Mouse (Mus musculus) heart, embryonic 16.5 days (tissue): ENCODE results near the gene Gm20388. TPM values are rescaled to one million over a fixed set of nuclear protein-coding genes. Genes with fewer than 3 reads are reported as not detected.

Source experiments
- ATAC-seq: fragments of 200-750 bp; cut with Nextera tagmentation; replicated peaks from 2 replicates; pipeline ENCODE4 v1.8.0; 2017; ENCODE audit warnings: moderate number of reproducible peaks; ENCODE audit not compliant: insufficient read depth, low FRiP score; ENCODE audit errors: extremely low read depth
- H3K27ac ChIP-seq: fragments of 300-500 bp; sonication (generic); 2 replicates; pipeline ENCODE4 v1.5.1; 2014; ENCODE audit warnings: mild to moderate bottlenecking, low read length, control low read depth, moderate library complexity
- H3K27me3 ChIP-seq: fragments of 300-500 bp; sonication (generic); 2 replicates; pipeline ENCODE4 v1.6.1; 2014; ENCODE audit warnings: low read length, mixed read lengths; ENCODE audit not compliant: control insufficient read depth, insufficient read depth
- H3K36me3 ChIP-seq: fragments of 300-500 bp; sonication (generic); 2 replicates; pipeline ENCODE4 v1.6.1; 2014; ENCODE audit not compliant: control insufficient read depth, insufficient read depth
- H3K4me1 ChIP-seq: fragments of 300-500 bp; sonication (generic); 2 replicates; pipeline ENCODE4 v1.6.1; 2014; ENCODE audit warnings: low read length, mixed read lengths; ENCODE audit not compliant: control insufficient read depth, insufficient read depth
- H3K4me2 ChIP-seq: fragments of 300-500 bp; sonication (generic); 2 replicates; pipeline ENCODE4 v1.6.1; 2014; ENCODE audit warnings: low read depth, mild to moderate bottlenecking, control low read depth, low read length
- H3K4me3 ChIP-seq: fragments of 300-500 bp; sonication (generic); 2 replicates; pipeline ENCODE4 v1.5.1; 2014; ENCODE audit warnings: mild to moderate bottlenecking, control low read depth, low read length
- H3K9ac ChIP-seq: fragments of 300-500 bp; sonication (generic); 2 replicates; pipeline ENCODE4 v1.6.1; 2014; ENCODE audit warnings: low read length, control low read depth
- H3K9me3 ChIP-seq: fragments of 300-500 bp; sonication (generic); replicated peaks from 2 replicates; pipeline ENCODE4 v1.6.1; 2016; ENCODE audit warnings: low read length; ENCODE audit not compliant: control insufficient read depth
- WGBS: fragments of 180-500 bp; shearing (Covaris S2); extraction: QIAGEN DNeasy Blood & Tissue Kit; methylation state at CpG from one replicate; pipeline ENCODE4 v1.1.7; 2014; 5-methylcytosine and 5-hydroxymethylcytosine counted together
- polyA plus RNA-seq: library from polyadenylated mRNA; unstranded; fragments of >200 nt; fragmentation: Nextera tagmentation; extraction: Ambion mirVana; gene quantifications from 2 replicates; pipeline ENCODE4 v1.2.1, GENCODE M21; 2015

Gene Gm20388
- polyA plus RNA-seq, 1 experiment from 2014 or later, result 4.5 TPM

DNA sequence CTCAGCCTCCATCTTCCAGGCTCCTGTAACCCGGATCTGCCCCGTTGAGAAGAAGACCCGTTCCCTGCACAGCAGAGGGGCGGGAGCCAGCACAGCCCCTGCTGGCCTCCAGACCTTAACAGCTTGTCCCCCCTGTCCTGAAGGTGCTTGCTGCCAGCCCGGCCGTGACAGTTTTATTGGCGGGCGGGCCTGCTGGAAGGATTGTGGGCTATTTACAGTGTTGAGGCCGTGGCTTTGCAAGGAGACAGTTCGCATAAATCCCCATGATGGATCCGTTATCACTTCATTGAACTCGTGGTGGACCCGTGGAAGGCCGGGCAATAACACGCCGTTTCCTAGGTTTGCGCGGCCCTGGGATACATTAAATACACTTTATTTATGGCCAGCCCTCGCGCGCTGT, 481.2 kb downstream of the Gm20388 start:
- Histone ChIP-seq H3K36me3 (no peaks in the 10 kb centered on the region), H3K9ac (no peak overlapping the region), H3K4me2 (no peak overlapping the region), H3K9me3 (peaks cover 3% of the 10 kb centered on the region; the same call in 1 of the 2 replicates), H3K4me3 (no peak overlapping the region), H3K27ac (no peak overlapping the region), H3K4me1 (peaks cover 4% of the 10 kb centered on the region), H3K27me3 (no peaks in the 10 kb centered on the region)
- WGBS, result 69% methylated on average over 21 of the region's 21 CpGs
- no peak for ATAC-seq

- Histone ChIP-seq H3K9ac (no peak overlapping the region; the same call in 1 of the 2 replicates), H3K27ac (no peak overlapping the region), H3K27me3 (no peaks in the 10 kb centered on the region), H3K36me3 (no peaks in the 10 kb centered on the region), H3K9me3 (peaks cover 3% of the 10 kb centered on the region; the same call in 1 of the 2 replicates), H3K4me1 (peaks cover 12% of the 10 kb centered on the region), H3K4me3 (no peak overlapping the region), H3K4me2 (no peak overlapping the region)
- WGBS, result 78% methylated on average over 11 of the region's 11 CpGs
- no peak for ATAC-seq
Observed at GRCm38 (mm10) chr8:120393085-120393484, 482.4 kb downstream of the Gm20388 start.

DNA sequence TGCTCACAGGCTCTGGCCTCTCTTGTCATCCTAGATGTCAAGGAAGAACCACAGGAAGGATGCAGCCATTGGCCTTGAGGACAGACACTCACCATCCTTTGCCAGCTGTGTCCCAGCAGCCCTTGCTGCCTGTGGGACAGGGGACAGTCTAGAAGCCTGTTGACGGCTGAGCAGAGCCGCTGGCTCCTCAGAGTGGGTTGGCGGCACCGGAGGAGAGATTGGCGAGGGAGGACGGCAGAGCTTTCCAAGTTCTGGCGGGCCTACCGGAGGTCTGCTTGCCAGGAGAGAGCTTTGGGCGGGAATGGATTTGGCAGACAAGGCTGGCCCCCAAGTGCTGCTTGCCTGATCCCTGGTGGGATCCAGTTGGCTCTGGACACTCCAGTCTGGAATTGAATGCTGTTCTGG, 483.2 kb downstream of the Gm20388 start:
- no peak overlapping the region for H3K4me3 ChIP-seq
- no peak overlapping the region for H3K9ac ChIP-seq
- peaks cover 12% of the 10 kb centered on the region for H3K4me1 ChIP-seq
- ATAC-seq, result no peak; the same call in 1 of the 2 replicates
- H3K9me3 ChIP-seq, result peaks cover 3% of the 10 kb centered on the region; the same call in 1 of the 2 replicates
- WGBS, result 70% methylated on average over 9 of the region's 9 CpGs
- no peaks in the 10 kb centered on the region for H3K36me3 ChIP-seq
- H3K27ac ChIP-seq, result no peak overlapping the region
- no peaks in the 10 kb centered on the region for H3K27me3 ChIP-seq
- no peak overlapping the region for H3K4me2 ChIP-seq

- H3K9me3 ChIP-seq, result peaks cover 3% of the 10 kb centered on the region; the same call in 1 of the 2 replicates
- H3K9ac ChIP-seq, result no peak overlapping the region
- no peaks in the 10 kb centered on the region for H3K36me3 ChIP-seq
- no peak for ATAC-seq
- no peak overlapping the region for H3K27ac ChIP-seq
- no peak overlapping the region for H3K4me3 ChIP-seq
- H3K27me3 ChIP-seq, result no peaks in the 10 kb centered on the region
- H3K4me2 ChIP-seq, result no peak overlapping the region
- H3K4me1 ChIP-seq, result peaks cover 12% of the 10 kb centered on the region
- WGBS, result 90% methylated on average over 3 of the region's 3 CpGs
Observed at GRCm38 (mm10) chr8:120395892-120396291, 485.3 kb downstream of the Gm20388 start.

- H3K4me1 ChIP-seq, result peaks cover 12% of the 10 kb centered on the region
- 50% methylated on average over 3 of the region's 3 CpGs for WGBS
Observed at GRCm38 (mm10) chr8:120396756-120397155, 486.1 kb downstream of the Gm20388 start.

GRCm38 (mm10) chr8:120397444-120398411, 487.1 kb downstream of the Gm20388 start:
- ATAC-seq, result no peak; the same call in 1 of the 2 replicates
- H3K4me1 ChIP-seq, result peaks cover 12% of the 10 kb centered on the region
- WGBS, result 53% methylated on average over 15 of the region's 15 CpGs

More at GRCm38 (mm10) chr8:120396756-120397155, 486.1 kb downstream of the Gm20388 start:
- 0 out of 2 replicates have a peak overlapping the region, but pooled peaks have one; percentile 32 for H3K9ac ChIP-seq
- H3K9me3 ChIP-seq, result peaks cover 3% of the 10 kb centered on the region; the same call in 1 of the 2 replicates
- H3K36me3 ChIP-seq, result no peaks in the 10 kb centered on the region
- no peak overlapping the region for H3K4me3 ChIP-seq
- no peak for ATAC-seq
- H3K27me3 ChIP-seq, result no peaks in the 10 kb centered on the region
- no peak overlapping the region for H3K4me2 ChIP-seq
- no peak overlapping the region for H3K27ac ChIP-seq

GRCm38 (mm10) chr8:120399212-120399934, 488.7 kb downstream of the Gm20388 start:
- no peak for ATAC-seq
- Histone ChIP-seq H3K4me2 (no peak overlapping the region; the same call in 1 of the 2 replicates), H3K36me3 (no peaks in the 10 kb centered on the region), H3K9ac (no peak overlapping the region), H3K9me3 (peaks cover 3% of the 10 kb centered on the region; the same call in 1 of the 2 replicates), H3K4me1 (peaks cover 8% of the 10 kb centered on the region), H3K27ac (no peak overlapping the region), H3K4me3 (no peak overlapping the region), H3K27me3 (no peaks in the 10 kb centered on the region)
- 70% methylated on average over 33 of the region's 33 CpGs for WGBS

More at GRCm38 (mm10) chr8:120397444-120398411, 487.1 kb downstream of the Gm20388 start:
- Histone ChIP-seq H3K9ac (peak overlapping the region; percentile 32; the same call in 1 of the 2 replicates), H3K27me3 (no peaks in the 10 kb centered on the region), H3K4me2 (no peak overlapping the region), H3K27ac (no peak overlapping the region), H3K4me3 (no peak overlapping the region), H3K9me3 (peaks cover 3% of the 10 kb centered on the region; the same call in 1 of the 2 replicates), H3K36me3 (no peaks in the 10 kb centered on the region)

- Histone ChIP-seq H3K4me1 (peaks cover 8% of the 10 kb centered on the region), H3K36me3 (no peaks in the 10 kb centered on the region), H3K27ac (no peak overlapping the region), H3K9me3 (0 out of 2 replicates have a peak, but pooled peaks cover under 1% of the 10 kb centered on the region), H3K9ac (no peak overlapping the region), H3K4me3 (no peak overlapping the region), H3K27me3 (no peaks in the 10 kb centered on the region), H3K4me2 (no peak overlapping the region)
- ATAC-seq, result no peak
- WGBS, result 80% methylated on average over 2 of the region's 2 CpGs
Observed at GRCm38 (mm10) chr8:120401216-120401615, 490.6 kb downstream of the Gm20388 start.
